Mouse (Mus musculus) naive thymus-derived CD4-positive, alpha-beta T cell, adult 2 months (primary cell): Measurements from ENCODE around the gene Ubxn1.
"Not testable (repeated sequence)": the region's sequence is repeated elsewhere in the genome, so short reads cannot be mapped to it uniquely, and the experiment has no call there.

Experiments used
- DNase-seq: peaks from one replicate; pipeline ENCODE4 v3.0.0-alpha.2; 2011; ENCODE audit warnings: low read depth

The Ubxn1 gene

GRCm38 (mm10) chr19:8871267-8872186 is at the start of gene Ubxn1:
Gene Ubxn1 (plus strand): TSS chr19:8871496.
- peak; percentile 93 for DNase-seq

- no peak for DNase-seq
These were observed 48.6 kb upstream of the Ubxn1 start for GRCm38 (mm10) chr19:8822696-8823095.

GRCm38 (mm10) chr19:8829660-8830059 is 41.6 kb upstream of the Ubxn1 start, which contains the start of gene AC129217.1:
Gene AC129217.1 (plus strand): TSS chr19:8829773.
- no peak for DNase-seq

GRCm38 (mm10) chr19:8830664-8831063 is 40.6 kb upstream of the Ubxn1 start:
- no peak for DNase-seq

- no peak for DNase-seq
These were observed 40.0 kb upstream of the Ubxn1 start for GRCm38 (mm10) chr19:8831262-8831661.

DNA sequence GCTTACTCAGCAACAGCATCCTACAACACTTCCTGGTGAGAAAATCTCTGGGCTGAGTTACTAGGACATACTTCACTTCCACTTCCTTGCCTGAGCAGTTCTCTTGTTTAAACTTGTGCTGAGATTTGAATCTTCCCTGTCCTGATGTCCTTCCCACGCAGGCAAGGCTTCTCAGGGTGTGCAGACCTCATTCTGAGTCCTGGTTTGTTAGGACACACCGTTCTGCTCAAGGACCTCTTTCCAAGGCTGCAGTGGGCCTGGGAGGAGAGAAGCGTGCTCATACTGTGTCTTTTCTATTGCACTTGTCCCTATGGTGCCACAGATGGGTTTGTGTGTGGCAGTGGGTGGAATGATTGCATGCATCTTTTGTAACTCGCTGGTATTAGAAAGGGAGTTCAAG is 38.3 kb upstream of the Ubxn1 start:
- DNase-seq: no peak

DNA sequence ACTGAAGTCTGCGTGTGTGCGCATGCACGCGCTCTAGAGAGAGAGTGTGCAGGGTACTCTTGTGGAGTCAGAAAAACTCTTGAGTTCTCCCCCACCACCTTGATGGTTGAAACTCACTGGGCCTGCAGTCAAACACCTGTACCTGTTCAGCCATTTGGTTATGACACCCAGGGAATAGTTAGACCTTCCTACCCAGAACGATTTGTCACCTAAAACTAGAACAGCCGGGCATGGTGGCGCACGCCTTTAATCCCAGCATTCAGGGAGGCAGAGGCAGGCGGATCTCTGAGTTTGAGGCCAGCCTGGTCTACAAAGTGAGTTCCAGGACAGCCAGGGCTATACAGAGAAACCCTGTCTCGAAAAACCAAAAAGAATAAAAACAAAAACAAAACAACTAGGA is 35.0 kb upstream of the Ubxn1 start:
- not testable (repeated sequence) for DNase-seq

DNA sequence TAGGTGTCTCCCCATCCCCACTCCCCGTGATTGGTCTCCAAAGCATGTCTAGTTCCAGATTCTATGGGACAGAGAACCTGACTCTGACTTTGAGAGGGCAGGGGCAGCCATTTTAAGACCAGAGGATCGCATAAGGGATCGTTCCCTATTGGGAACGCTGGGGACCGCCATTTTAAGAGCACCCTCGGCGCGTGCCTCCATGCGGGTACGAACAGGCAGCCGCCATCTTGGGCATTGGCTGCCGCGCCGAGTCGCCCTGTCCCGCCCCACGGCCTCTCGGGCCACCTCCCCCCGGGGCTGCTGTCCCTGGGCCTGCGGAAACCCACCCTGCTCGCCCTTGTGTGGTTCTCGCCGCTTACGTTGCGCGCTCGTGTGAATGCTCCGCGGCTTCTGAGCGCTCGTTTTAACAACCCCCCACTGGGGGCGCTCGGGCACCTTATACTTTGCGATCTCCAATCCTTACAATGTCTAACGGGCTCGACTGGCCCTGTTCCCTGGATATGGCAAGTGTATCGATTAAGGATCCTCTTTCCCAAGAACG is 34.0 kb upstream of the Ubxn1 start, which contains the start of gene Bscl2:
TSS of gene Bscl2 (plus strand) at position 217 of the 541 bp plus-strand sequence.
- peak; percentile 89 for DNase-seq

- peak; percentile 24 for DNase-seq
These were observed 33.1 kb upstream of the Ubxn1 start for GRCm38 (mm10) chr19:8838041-8838730.

DNA sequence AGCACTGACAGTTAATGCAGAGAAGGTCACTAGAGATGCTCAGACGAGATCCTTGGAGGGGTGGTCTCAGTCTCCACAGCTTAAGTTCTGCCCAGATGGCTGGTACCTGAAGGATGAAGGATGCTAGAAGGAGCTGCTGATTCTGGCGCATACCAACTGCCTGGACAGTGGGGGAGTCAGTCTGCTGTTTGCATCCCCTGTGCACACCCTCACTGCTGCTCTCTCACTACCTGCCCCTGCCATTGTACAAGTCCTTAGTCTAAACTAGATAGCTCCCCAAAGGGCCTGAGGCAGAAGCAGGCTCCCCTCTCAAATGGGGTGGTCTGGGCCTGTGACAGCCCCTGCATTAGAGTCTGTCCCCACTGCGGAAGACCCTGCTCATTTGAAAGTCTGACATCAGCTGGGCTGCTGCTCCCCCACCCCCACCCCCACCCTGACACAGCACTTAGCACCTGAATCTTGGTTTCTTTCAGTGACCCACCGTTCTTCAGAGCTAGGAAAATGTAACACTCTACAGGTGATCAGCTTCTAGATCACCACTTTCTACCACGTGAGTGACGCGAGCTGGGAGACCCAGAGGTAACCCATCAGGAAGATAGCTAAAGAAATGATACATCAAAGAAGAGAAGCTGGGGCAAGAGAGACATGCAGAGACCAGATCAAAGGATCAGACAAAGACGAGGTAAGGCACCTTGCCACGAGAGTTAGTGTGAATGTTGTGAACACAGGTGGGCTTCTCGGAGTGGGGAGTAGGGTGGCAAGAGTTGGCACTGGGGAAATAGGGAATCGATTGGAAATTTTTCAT is 32.0 kb upstream of the Ubxn1 start, which contains the start of gene Gng3:
TSS of gene Gng3 (minus strand) at position 92 of the 805 bp plus-strand sequence.
- DNase-seq: peak; percentile 24

DNA sequence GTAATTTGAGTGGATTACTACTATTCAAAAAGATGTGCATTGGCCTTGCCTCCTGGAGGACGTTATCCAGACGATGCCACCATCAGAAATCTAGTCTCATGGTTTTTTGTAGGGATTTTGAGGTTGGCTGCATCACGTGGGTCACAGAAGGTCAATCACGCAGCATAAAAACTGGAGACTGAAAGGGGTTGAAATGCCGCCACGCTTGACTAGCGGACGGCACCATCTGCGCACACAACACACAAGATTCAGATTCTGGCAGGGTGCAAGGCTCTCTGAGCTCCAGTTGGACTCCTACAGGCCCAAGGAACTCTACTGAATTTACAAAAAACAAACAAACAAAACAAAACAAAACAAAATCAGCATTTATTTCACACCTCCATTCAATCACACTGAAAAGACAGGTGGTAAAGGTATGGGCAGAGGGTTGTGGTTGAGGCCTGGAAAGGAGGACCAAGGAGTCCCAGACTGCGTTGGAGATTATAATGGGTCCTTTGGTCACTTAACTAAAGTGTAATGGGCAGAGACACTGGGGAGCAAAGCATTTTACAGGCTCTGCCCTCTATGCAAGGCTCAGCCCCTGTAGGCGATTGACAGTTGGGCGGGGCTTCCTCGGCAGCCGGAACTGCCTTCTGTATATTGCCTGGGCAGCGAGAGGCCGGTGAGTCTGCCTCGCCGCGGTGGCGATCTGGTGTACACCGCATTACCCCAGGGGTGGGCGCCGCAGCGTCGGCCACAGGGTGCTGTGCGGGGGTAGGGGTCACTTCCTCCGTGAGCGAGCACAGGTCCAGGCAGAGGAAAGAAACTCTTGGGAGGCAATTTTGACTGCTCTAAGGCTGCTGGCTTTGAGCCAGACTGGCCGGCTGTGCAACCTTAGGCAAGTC is 31.1 kb upstream of the Ubxn1 start:
- DNase-seq: peak; percentile 61

DNA sequence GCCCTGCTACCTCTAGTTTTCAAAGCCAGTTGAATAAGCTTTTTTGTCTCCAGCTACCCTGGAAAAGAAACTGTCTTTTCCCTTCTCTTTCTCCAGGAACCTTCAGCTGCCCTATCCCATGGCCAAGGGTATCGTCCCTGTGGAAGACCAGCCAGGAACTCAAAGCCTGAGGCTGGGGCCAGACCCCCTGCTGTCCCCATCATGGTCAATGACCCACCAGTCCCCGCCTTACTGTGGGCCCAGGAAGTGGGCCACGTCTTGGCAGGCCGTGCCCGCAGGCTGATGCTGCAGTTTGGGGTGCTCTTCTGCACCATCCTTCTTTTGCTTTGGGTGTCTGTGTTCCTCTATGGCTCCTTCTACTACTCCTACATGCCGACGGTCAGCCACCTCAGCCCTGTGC is 30.3 kb upstream of the Ubxn1 start:
- peak; percentile 24 for DNase-seq

DNA sequence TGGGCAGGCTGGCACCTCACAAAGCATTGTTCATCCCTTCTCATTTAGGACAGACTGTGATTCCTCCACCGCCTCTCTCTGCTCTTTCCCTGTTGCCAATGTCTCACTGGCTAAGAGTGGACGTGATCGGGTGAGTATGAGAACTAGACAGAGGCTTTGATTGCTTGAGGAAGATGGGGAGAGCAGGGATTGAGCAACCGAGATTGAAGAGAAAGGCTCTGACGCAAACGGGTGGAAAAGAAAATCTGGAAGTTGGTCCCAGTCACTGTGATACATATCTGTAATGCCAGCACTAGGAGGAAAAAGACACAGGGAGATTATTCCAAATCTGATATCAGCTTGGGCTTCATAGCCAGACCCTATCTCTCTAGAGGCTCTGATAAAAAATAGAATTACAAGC is 28.3 kb upstream of the Ubxn1 start:
- no peak for DNase-seq

- peak; percentile 89 for DNase-seq
These were observed 26.7 kb upstream of the Ubxn1 start for GRCm38 (mm10) chr19:8844371-8845129.

- no peak for DNase-seq
These were observed 22.9 kb upstream of the Ubxn1 start for GRCm38 (mm10) chr19:8848356-8848755.

DNA sequence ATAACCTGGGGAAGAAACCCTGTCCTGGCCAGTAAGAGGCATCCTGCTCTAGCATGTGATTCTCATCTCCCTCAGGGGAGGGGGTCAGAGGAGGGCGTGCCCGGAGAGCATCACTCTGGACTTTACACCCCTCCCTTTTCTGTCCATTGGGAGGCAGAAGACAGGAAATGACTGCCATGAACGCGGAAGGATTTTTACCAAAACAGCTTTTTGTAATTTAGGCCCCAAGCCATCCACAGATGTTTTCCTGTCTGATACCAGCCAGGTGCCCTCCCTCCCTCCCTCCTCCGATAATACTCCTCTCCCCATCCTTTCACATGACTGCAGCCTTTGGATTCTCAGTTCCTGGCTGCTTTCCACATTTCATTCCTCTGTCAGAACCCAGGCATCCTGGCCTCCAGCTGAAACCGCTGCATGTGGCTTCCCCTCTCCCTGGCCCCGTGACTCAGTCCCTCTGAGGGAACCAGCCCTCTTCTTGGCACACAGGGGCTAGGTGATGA is 20.8 kb upstream of the Ubxn1 start, which contains the start of gene Lrrn4cl:
TSS of gene Lrrn4cl (plus strand) at position 367 of the 500 bp plus-strand sequence.
- no peak for DNase-seq

GRCm38 (mm10) chr19:8851639-8852038 is 19.7 kb upstream of the Ubxn1 start:
- DNase-seq: no peak

- no peak for DNase-seq
These were observed 18.9 kb upstream of the Ubxn1 start for GRCm38 (mm10) chr19:8852236-8852928.

GRCm38 (mm10) chr19:8853117-8853516 is 18.2 kb upstream of the Ubxn1 start:
- DNase-seq: no peak
